Mouse (Mus musculus) brain, adult 2 months (tissue): ENCODE results near the gene 3110082I17Rik.

Source experiments
- DNase-seq: peaks from one replicate; pipeline ENCODE4 v3.0.0; 2011; ENCODE audit warnings: low read depth, low spot score

Gene 3110082I17Rik

GRCm38 (mm10) chr5:139423026-139423865, 37.1 kb downstream of the 3110082I17Rik start, which contains the start of gene Gper1:
TSS of gene Gper1 (plus strand) at chr5:139423151.
- DNase-seq = no peak

GRCm38 (mm10) chr5:139418633-139419032, 41.7 kb downstream of the 3110082I17Rik start:
- no peak for DNase-seq

GRCm38 (mm10) chr5:139418110-139418509, 42.2 kb downstream of the 3110082I17Rik start:
- no peak for DNase-seq

GRCm38 (mm10) chr5:139417480-139417879, 42.8 kb downstream of the 3110082I17Rik start:
- no peak for DNase-seq

- DNase-seq = no peak
These were observed 43.4 kb downstream of the 3110082I17Rik start for GRCm38 (mm10) chr5:139416942-139417341.

- no peak for DNase-seq
These were observed 45.3 kb downstream of the 3110082I17Rik start for GRCm38 (mm10) chr5:139415001-139415400.

GRCm38 (mm10) chr5:139413545-139413944, 46.8 kb downstream of the 3110082I17Rik start:
- no peak for DNase-seq

- DNase-seq = no peak
These were observed 48.5 kb downstream of the 3110082I17Rik start for GRCm38 (mm10) chr5:139411665-139412314.

- peak; percentile 63 for DNase-seq
These were observed 49.2 kb downstream of the 3110082I17Rik start for GRCm38 (mm10) chr5:139411117-139411516.

- DNase-seq = no peak
These were observed 50.3 kb downstream of the 3110082I17Rik start for GRCm38 (mm10) chr5:139410056-139410455.

- DNase-seq = no peak
These were observed 50.9 kb downstream of the 3110082I17Rik start for GRCm38 (mm10) chr5:139409412-139409811.

- peak; percentile 64 for DNase-seq
These were observed 51.8 kb downstream of the 3110082I17Rik start for GRCm38 (mm10) chr5:139408511-139408910.

GRCm38 (mm10) chr5:139407121-139407885, 53.0 kb downstream of the 3110082I17Rik start:
- no peak for DNase-seq

GRCm38 (mm10) chr5:139405953-139406352, 54.4 kb downstream of the 3110082I17Rik start:
- no peak for DNase-seq

GRCm38 (mm10) chr5:139405478-139405877, 54.8 kb downstream of the 3110082I17Rik start:
- DNase-seq = no peak

GRCm38 (mm10) chr5:139404801-139405401, 55.4 kb downstream of the 3110082I17Rik start, which contains the start of gene C130050O18Rik:
TSS of gene C130050O18Rik (plus strand) at chr5:139405280.
- DNase-seq = no peak

- DNase-seq = no peak
These were observed 56.6 kb downstream of the 3110082I17Rik start for GRCm38 (mm10) chr5:139403692-139404260.

- DNase-seq = peak; percentile 60
These were observed 58.2 kb downstream of the 3110082I17Rik start for GRCm38 (mm10) chr5:139402106-139402505.

GRCm38 (mm10) chr5:139399991-139400390, 60.3 kb downstream of the 3110082I17Rik start:
- no peak for DNase-seq

- DNase-seq = no peak
These were observed 61.5 kb downstream of the 3110082I17Rik start for GRCm38 (mm10) chr5:139398786-139399185.
